Mouse (Mus musculus) CD8-positive naive resting alpha-beta T cell, adult 2 months (primary cell): ENCODE results near the gene Car5b.

Experiments used
- DNase-seq, 2 experiments: peaks; one replicate each; pipeline ENCODE4 v3.0.0; 2022; ENCODE audit warnings: low read depth in 2 of 2, low spot score in 2 of 2

The Car5b gene

GRCm38 (mm10) chrX:164027607-164028289 is at the start of gene Car5b:
TSS of gene Car5b (minus strand) at chrX:164027997.
- DNase-seq, result peak; percentile 1 to 8

- peak; percentile 86 to 88 for DNase-seq
These were observed 48.4 kb upstream of the Car5b start, which contains the start of gene Siah1b for GRCm38 (mm10) chrX:164076040-164076775. TSS of gene Siah1b (minus strand) at chrX:164076493.

- no peak for DNase-seq
These were observed 41.2 kb upstream of the Car5b start for GRCm38 (mm10) chrX:164068968-164069367.

GRCm38 (mm10) chrX:164066185-164066584 is 38.4 kb upstream of the Car5b start:
- peak; percentile 7 to 41 for DNase-seq

- no peak for DNase-seq
These were observed 31.3 kb upstream of the Car5b start for GRCm38 (mm10) chrX:164059070-164059469.

- no peak for DNase-seq
These were observed 30.7 kb upstream of the Car5b start for GRCm38 (mm10) chrX:164058523-164058922.

GRCm38 (mm10) chrX:164055726-164056125 is 27.9 kb upstream of the Car5b start:
- DNase-seq, result no peak

GRCm38 (mm10) chrX:164046736-164047135 is 18.9 kb upstream of the Car5b start:
- DNase-seq, result no peak

- DNase-seq, result no peak
These were observed 14.3 kb upstream of the Car5b start for GRCm38 (mm10) chrX:164042069-164042468.

- no peak for DNase-seq
These were observed 11.1 kb upstream of the Car5b start for GRCm38 (mm10) chrX:164038882-164039281.

GRCm38 (mm10) chrX:164035931-164036330 is 8.1 kb upstream of the Car5b start:
- no peak for DNase-seq

GRCm38 (mm10) chrX:164035401-164035800 is 7.6 kb upstream of the Car5b start:
- no peak for DNase-seq

GRCm38 (mm10) chrX:164032526-164032925 is 4.7 kb upstream of the Car5b start:
- DNase-seq, result no peak

- no peak for DNase-seq
These were observed 12.2 kb downstream of the Car5b start for GRCm38 (mm10) chrX:164015636-164016035.

GRCm38 (mm10) chrX:164014956-164015355 is 12.8 kb downstream of the Car5b start:
- no peak for DNase-seq

GRCm38 (mm10) chrX:164013318-164013717 is 14.5 kb downstream of the Car5b start:
- DNase-seq, result no peak

- peak; percentile 1 to 3 for DNase-seq
These were observed 23.0 kb downstream of the Car5b start for GRCm38 (mm10) chrX:164004809-164005208.

GRCm38 (mm10) chrX:163999848-164000247 is 27.9 kb downstream of the Car5b start:
- no peak for DNase-seq

GRCm38 (mm10) chrX:163996754-163997153 is 31.0 kb downstream of the Car5b start:
- DNase-seq, result no peak

GRCm38 (mm10) chrX:163987718-163988374 is 40.0 kb downstream of the Car5b start:
- no peak for DNase-seq

- no peak for DNase-seq
These were observed 45.7 kb downstream of the Car5b start for GRCm38 (mm10) chrX:163982129-163982528.

- no peak for DNase-seq
These were observed 46.3 kb downstream of the Car5b start for GRCm38 (mm10) chrX:163981500-163981899.
